Mouse (Mus musculus) small intestine, adult 2 months (tissue): ENCODE data around the gene H2-DMb2. TPM values are rescaled to one million over a fixed set of nuclear protein-coding genes. Genes with fewer than 3 reads are reported as not detected.
A peak's percentile ranks its signal among the peaks of the same experiment; 100 is the strongest.

Experiments
- H3K27ac ChIP-seq: fragments of 200-500 bp; 2 replicates; pipeline ENCODE4 v1.5.1; 2012; ENCODE audit warnings: low read depth, low read length, control low read depth, inconsistent platforms; ENCODE audit not compliant: insufficient read depth
- H3K27me3 ChIP-seq: fragments of 200-500 bp; 2 replicates; pipeline ENCODE4 v1.6.1; 2012; ENCODE audit warnings: mild to moderate bottlenecking, moderate library complexity, low read length, inconsistent platforms; ENCODE audit not compliant: control insufficient read depth, insufficient read depth
- H3K36me3 ChIP-seq: fragments of 200-500 bp; 2 replicates; pipeline ENCODE4 v1.6.1; 2012; ENCODE audit warnings: mild to moderate bottlenecking, low read length, control low read depth, inconsistent platforms; ENCODE audit not compliant: control insufficient read depth, insufficient read depth
- H3K4me1 ChIP-seq: fragments of 200-500 bp; 2 replicates; pipeline ENCODE4 v1.6.1; 2012; ENCODE audit warnings: low read length, inconsistent platforms, mixed read lengths; ENCODE audit not compliant: control insufficient read depth, insufficient read depth, insufficient read length
- H3K4me3 ChIP-seq: fragments of 200-500 bp; 2 replicates; pipeline ENCODE4 v1.5.1; 2012; ENCODE audit warnings: low read depth, mild to moderate bottlenecking, control low read depth, inconsistent platforms, low read length, moderate library complexity
- CTCF ChIP-seq: fragments of 200-500 bp; IDR thresholded peaks from 2 replicates; pipeline ENCODE4 v1.5.1; 2012; ENCODE audit warnings: low read depth, mild to moderate bottlenecking, control low read depth, inconsistent platforms, low read length, moderate library complexity, mixed read lengths; ENCODE audit not compliant: insufficient replicate concordance, insufficient read length; ENCODE audit errors: extremely low read depth
- POLR2A ChIP-seq: fragments of 200-500 bp; IDR thresholded peaks from 2 replicates; pipeline ENCODE4 v1.6.1; 2012; ENCODE audit warnings: low read depth, mild to moderate bottlenecking, control low read depth, inconsistent platforms, low read length, moderate library complexity
- WGBS: fragments of 180-500 bp; shearing (Covaris S2); methylation state at CpG from one replicate; pipeline ENCODE4 v1.1.7; 2018; 5-methylcytosine and 5-hydroxymethylcytosine counted together
- polyA plus RNA-seq: library from polyadenylated mRNA; depleted of rRNA; stranded (reverse); fragments of >200 nt; gene quantifications from 2 replicates; pipeline ENCODE4 v1.2.3, GENCODE M21; 2012

H2-DMb2 gene
- polyA plus RNA-seq, 1 experiment = 25.4 TPM

DNA sequence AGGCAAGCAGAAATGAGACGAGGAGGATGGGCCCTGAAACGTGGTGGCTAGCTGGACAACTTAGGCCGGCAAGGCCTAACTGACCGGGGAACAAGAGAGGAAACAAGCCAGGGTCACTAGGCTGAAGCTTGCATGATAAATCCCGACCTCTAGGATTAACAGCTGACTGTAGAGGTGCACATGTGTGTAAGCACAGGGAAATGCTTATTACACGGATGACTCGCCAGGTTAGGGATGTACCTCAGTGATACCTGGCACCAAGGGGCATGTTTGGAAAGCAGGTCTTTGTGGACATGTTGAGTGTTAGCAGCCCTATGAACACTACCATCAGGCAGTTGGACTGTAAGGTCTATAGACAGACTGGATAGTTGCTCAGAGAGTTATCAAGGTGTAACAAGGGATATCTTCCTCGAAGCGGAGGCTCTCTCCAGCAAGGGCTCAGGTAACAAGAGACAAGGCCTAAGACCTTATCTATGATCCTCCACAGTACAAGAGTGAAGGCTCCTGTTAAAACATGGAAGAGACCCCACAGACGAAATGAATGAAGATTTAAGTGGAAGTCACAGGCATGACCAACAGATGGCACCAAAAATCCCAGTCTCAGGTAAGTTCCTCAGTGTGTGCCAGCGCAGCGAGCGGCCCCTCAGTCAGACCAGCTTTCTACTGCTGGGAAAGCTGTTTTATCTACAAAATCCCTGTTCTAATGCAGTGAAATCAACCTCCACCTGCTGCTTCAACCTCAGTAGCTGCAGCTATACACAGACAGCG lies 33.9 kb upstream of the H2-DMb2 start:
- peaks cover 38% of the 10 kb centered on the region for H3K36me3 ChIP-seq
- no peaks in the 10 kb centered on the region for H3K27me3 ChIP-seq
- no peak overlapping the region for H3K4me3 ChIP-seq
- no peaks in the 10 kb centered on the region for H3K4me1 ChIP-seq
- TF ChIP-seq POLR2A = no peak
- peak; percentile 20; the same call in 1 of the 2 replicates for TF ChIP-seq CTCF
- no peak overlapping the region for H3K27ac ChIP-seq
- WGBS = 75% methylated on average over 14 of the region's 14 CpGs

DNA sequence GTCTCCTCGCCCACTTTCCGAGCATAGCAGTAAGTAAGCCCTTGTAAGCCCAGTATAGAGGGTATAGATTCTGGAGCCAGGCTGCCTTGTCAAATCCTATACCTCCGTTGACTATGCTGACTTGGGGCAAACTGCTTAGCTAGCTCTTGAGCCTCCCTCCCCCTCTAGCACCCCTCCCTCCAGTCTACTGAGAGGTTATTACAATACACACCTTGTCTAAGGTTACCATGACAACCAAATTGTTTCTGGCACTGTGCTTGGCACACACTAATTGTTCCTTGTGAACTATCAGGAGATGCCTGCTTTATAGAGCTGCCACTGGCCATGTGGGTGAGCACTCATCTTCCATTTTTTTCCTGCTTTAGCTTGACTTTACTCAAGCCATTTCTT lies 33.3 kb upstream of the H2-DMb2 start:
- peaks cover 44% of the 10 kb centered on the region for H3K36me3 ChIP-seq
- H3K27me3 ChIP-seq = no peaks in the 10 kb centered on the region
- H3K4me1 ChIP-seq = no peaks in the 10 kb centered on the region
- WGBS = 56% methylated on average over 3 of the region's 3 CpGs
- no peak overlapping the region for H3K27ac ChIP-seq
- H3K4me3 ChIP-seq = no peak overlapping the region
- no peak for TF ChIP-seq CTCF
- TF ChIP-seq POLR2A = no peak

DNA sequence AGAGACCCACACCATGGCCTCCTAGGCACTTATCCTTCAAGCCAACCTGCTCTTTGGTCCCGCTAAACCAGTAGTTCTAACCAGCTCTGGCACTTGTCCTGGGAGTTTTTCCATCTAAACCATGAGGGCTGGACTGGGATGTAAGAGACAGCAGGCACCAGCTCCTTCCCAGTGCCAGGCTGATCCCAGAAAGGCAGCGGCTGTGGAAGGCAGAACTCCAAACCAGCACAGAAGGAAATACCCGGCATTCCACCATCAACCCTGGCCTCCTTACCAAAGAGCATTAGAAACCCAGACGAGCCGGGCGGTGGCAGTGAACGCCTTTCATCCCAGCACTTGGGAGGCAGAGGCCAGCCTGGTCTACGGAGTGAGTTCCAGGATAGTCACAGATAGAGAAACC lies 32.8 kb upstream of the H2-DMb2 start:
- peaks cover 49% of the 10 kb centered on the region for H3K36me3 ChIP-seq
- 37% methylated on average over 8 of the region's 8 CpGs for WGBS
- H3K4me3 ChIP-seq = no peak overlapping the region
- no peaks in the 10 kb centered on the region for H3K27me3 ChIP-seq
- H3K27ac ChIP-seq = no peak overlapping the region
- no peak for TF ChIP-seq POLR2A
- no peak for TF ChIP-seq CTCF
- H3K4me1 ChIP-seq = no peaks in the 10 kb centered on the region

DNA sequence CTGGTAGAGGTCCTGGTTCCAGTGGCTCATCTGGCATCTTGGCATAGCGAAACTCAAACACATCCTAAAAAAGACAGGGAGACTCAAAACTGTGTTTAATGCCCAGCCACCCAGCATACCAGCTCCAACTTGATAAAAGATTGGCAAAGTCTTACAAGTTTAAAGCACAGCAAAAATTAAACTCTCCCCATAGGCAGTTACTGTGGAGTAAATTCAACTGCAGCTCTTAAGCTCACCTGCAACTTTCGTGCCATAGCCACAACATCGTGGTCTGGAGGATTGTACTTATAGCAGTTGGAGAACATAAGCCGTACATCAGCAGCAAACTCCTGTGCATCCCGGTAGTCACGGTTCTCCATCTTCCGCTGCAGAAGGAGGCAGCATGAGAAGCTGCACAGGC lies 29.0 kb upstream of the H2-DMb2 start:
- H3K4me1 ChIP-seq = peaks cover 7% of the 10 kb centered on the region; the same call in 1 of the 2 replicates
- TF ChIP-seq POLR2A (no peak), CTCF (no peak)
- no peak overlapping the region for H3K4me3 ChIP-seq
- peaks cover 79% of the 10 kb centered on the region for H3K36me3 ChIP-seq
- no peaks in the 10 kb centered on the region for H3K27me3 ChIP-seq
- 80% methylated on average over 7 of the region's 7 CpGs for WGBS
- H3K27ac ChIP-seq = no peak overlapping the region

DNA sequence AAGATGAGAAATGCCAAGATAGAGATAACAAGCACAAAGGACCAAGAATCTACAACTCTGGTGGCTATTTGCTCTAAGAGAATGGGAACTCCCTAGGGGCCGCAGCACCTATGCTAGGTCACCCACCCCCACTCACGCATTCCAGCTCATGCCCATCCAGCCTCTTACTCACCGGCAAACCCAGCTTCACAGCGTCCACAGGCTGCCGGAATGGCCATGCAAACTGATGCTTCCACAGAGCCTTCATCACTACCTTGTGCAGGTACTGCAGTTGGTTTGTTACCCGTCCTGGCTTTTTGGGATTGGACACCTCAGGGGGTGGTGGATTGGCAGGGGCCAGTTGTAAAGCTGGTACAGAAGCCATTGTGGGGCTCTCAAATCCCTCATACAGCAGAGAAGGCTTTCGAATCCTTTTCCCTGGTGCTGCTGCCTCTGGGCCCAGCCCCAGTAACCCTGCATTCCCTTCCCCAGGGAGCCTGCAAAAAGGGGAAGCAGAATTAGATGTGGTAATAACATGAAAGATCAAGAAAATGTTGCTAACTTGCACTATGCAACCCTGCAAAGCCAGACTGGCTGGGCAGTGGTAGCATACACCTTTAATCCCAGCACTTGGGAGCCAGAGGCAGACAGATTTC lies 26.3 kb upstream of the H2-DMb2 start:
- peaks cover 66% of the 10 kb centered on the region for H3K36me3 ChIP-seq
- TF ChIP-seq POLR2A = no peak
- no peak for TF ChIP-seq CTCF
- WGBS = 4% methylated on average over 7 of the region's 7 CpGs
- no peaks in the 10 kb centered on the region for H3K27me3 ChIP-seq
- H3K27ac ChIP-seq = no peak overlapping the region
- H3K4me1 ChIP-seq = peaks cover 7% of the 10 kb centered on the region; the same call in 1 of the 2 replicates
- H3K4me3 ChIP-seq = peak overlapping the region; percentile 66

DNA sequence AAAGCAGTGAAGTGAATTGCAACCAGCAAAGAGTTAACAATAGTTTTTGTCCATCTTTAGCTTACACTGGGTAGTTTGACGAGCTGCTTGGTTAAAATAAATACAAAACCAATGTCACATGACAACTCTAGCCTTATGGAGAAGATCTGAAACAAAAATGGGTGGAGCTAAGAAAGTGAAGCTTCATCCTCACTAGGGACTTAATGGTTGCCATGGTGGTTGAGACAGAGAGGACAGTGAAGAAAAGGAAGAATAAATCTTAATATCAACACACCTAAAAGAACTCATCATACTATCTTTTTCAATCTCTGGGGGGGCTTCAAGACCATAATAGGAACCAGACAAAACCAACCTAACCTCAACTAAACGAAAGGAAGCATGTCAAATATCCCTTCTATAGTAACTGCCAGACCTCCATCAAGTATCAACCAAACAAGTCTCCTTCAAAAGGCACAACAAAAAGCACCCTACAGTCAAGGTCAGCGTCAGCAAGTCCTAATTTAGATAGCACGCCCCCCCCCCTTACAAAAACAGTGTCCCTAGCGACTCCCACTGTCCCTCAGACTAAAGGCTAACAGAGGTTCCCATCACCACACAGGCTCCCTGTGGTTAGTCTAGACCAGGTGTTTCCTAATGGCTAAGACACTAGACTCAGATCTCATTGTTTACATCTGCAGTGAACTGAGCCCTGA lies 25.5 kb upstream of the H2-DMb2 start:
- 0% methylated on average over 5 of the region's 5 CpGs for WGBS
- H3K27me3 ChIP-seq = no peaks in the 10 kb centered on the region
- peaks cover 59% of the 10 kb centered on the region for H3K36me3 ChIP-seq
- H3K4me1 ChIP-seq = peaks cover 7% of the 10 kb centered on the region; the same call in 1 of the 2 replicates
- H3K27ac ChIP-seq = no peak overlapping the region
- TF ChIP-seq POLR2A (no peak), CTCF (no peak)
- H3K4me3 ChIP-seq = peak overlapping the region; percentile 79
